Mouse (Mus musculus) thymus, adult 2 months (tissue): Measurements from ENCODE around the gene Zfp697. TPM values are rescaled to one million over a fixed set of nuclear protein-coding genes. Genes with fewer than 3 reads are reported as not detected.
"Not testable (repeated sequence)": the region's sequence is repeated elsewhere in the genome, so short reads cannot be mapped to it uniquely, and the experiment has no call there.

Experiments used
- DNase-seq: peaks from one replicate; pipeline ENCODE4 v3.0.0; 2021
- H3K27ac ChIP-seq: fragments of 200-500 bp; 2 replicates; pipeline ENCODE4 v1.5.1; 2012; ENCODE audit warnings: low read length, control low read depth; ENCODE audit not compliant: control insufficient read depth, insufficient read depth
- H3K27me3 ChIP-seq: fragments of 200-500 bp; 2 replicates; pipeline ENCODE4 v1.6.1; 2012; ENCODE audit warnings: mild to moderate bottlenecking, low read length, moderate library complexity, mixed read lengths; ENCODE audit not compliant: control insufficient read depth, insufficient read depth
- H3K36me3 ChIP-seq: fragments of 200-500 bp; 2 replicates; pipeline ENCODE4 v1.6.1; 2012; ENCODE audit warnings: mild to moderate bottlenecking, low read length, moderate library complexity; ENCODE audit not compliant: control insufficient read depth, insufficient read depth
- H3K4me1 ChIP-seq: fragments of 200-500 bp; replicated peaks from 2 replicates; pipeline ENCODE4 v1.6.1; 2012; ENCODE audit warnings: low read length; ENCODE audit not compliant: control insufficient read depth, insufficient read depth
- H3K4me3 ChIP-seq: fragments of 200-500 bp; 2 replicates; pipeline ENCODE4 v1.5.1; 2012; ENCODE audit warnings: mild to moderate bottlenecking, low read length, control low read depth, moderate library complexity; ENCODE audit not compliant: control insufficient read depth, insufficient read depth
- CTCF ChIP-seq: fragments of 200-500 bp; IDR thresholded peaks from 2 replicates; pipeline ENCODE4 v1.5.1; 2012; ENCODE audit warnings: mild to moderate bottlenecking, control low read depth, low read length, moderate library complexity, borderline replicate concordance; ENCODE audit not compliant: control insufficient read depth, poor library complexity, insufficient read depth; ENCODE audit errors: extremely low read depth
- POLR2A ChIP-seq: fragments of 200-500 bp; IDR thresholded peaks from 2 replicates; pipeline ENCODE4 v1.6.1; 2012; ENCODE audit warnings: mild to moderate bottlenecking, low read length, control low read depth, moderate library complexity; ENCODE audit not compliant: control insufficient read depth, poor library complexity, insufficient read depth; ENCODE audit errors: extremely low read depth
- WGBS: fragments of 180-500 bp; shearing (Covaris S2); methylation state at CpG from one replicate; pipeline ENCODE4 v1.1.7; 2018; 5-methylcytosine and 5-hydroxymethylcytosine counted together
- polyA plus RNA-seq: library from polyadenylated mRNA; depleted of rRNA; stranded (reverse); fragments of >200 nt; gene quantifications from 2 replicates; pipeline ENCODE4 v1.2.3, GENCODE M21; 2012

Gene Zfp697
- polyA plus RNA-seq, 1 experiment, result 0.96 TPM

GRCm38 (mm10) chr3:98434088-98434816 is 52.0 kb downstream of the Zfp697 start:
- 63% methylated on average over 1 of the region's 1 CpGs for WGBS
- Histone ChIP-seq H3K4me1 (0 out of 2 replicates have a peak, but pooled peaks cover 1% of the 10 kb centered on the region), H3K4me3 (no peak overlapping the region), H3K27ac (no peak overlapping the region), H3K27me3 (0 out of 2 replicates have a peak, but pooled peaks cover under 1% of the 10 kb centered on the region), H3K36me3 (no peaks in the 10 kb centered on the region)
- DNase-seq, result no peak
- no peak for TF ChIP-seq CTCF
- no peak for TF ChIP-seq POLR2A

GRCm38 (mm10) chr3:98435030-98435429 is 52.8 kb downstream of the Zfp697 start:
- WGBS, result 86% methylated on average over 1 of the region's 1 CpGs
- TF ChIP-seq POLR2A (no peak), CTCF (no peak)

GRCm38 (mm10) chr3:98442245-98442644 is 60.0 kb downstream of the Zfp697 start:
- 51% methylated on average over 3 of the region's 3 CpGs for WGBS
- not testable (repeated sequence) for H3K4me1 ChIP-seq

More at GRCm38 (mm10) chr3:98435030-98435429, 52.8 kb downstream of the Zfp697 start:
- no peak for DNase-seq
- Histone ChIP-seq H3K36me3 (no peaks in the 10 kb centered on the region), H3K4me3 (no peak overlapping the region), H3K4me1 (no peaks in the 10 kb centered on the region), H3K27ac (no peak overlapping the region), H3K27me3 (no peaks in the 10 kb centered on the region)

GRCm38 (mm10) chr3:98443149-98443779 is 61.0 kb downstream of the Zfp697 start:
- not testable (repeated sequence) for H3K4me3 ChIP-seq, DNase-seq, H3K27me3 ChIP-seq, H3K36me3 ChIP-seq, H3K27ac ChIP-seq, H3K4me1 ChIP-seq
- 1% methylated on average over 3 of the region's 3 CpGs for WGBS

More at GRCm38 (mm10) chr3:98442245-98442644, 60.0 kb downstream of the Zfp697 start:
- H3K36me3 ChIP-seq, H3K4me3 ChIP-seq, H3K27me3 ChIP-seq, H3K27ac ChIP-seq, DNase-seq: not testable (repeated sequence)

GRCm38 (mm10) chr3:98443924-98444323 is 61.7 kb downstream of the Zfp697 start:
- WGBS, result 88% methylated on average over 1 of the region's 1 CpGs

GRCm38 (mm10) chr3:98453786-98454185 is 71.5 kb downstream of the Zfp697 start:
- H3K27ac ChIP-seq, H3K4me3 ChIP-seq, DNase-seq, H3K36me3 ChIP-seq, H3K27me3 ChIP-seq, H3K4me1 ChIP-seq: not testable (repeated sequence)
- WGBS, result 86% methylated on average over 5 of the region's 5 CpGs

More at GRCm38 (mm10) chr3:98443924-98444323, 61.7 kb downstream of the Zfp697 start:
- not testable (repeated sequence) for H3K27ac ChIP-seq, H3K27me3 ChIP-seq, DNase-seq, H3K4me1 ChIP-seq, H3K36me3 ChIP-seq, H3K4me3 ChIP-seq

GRCm38 (mm10) chr3:98457026-98457425 is 74.8 kb downstream of the Zfp697 start, which contains the start of gene Gm4450:
Gene Gm4450 (minus strand): TSS chr3:98457126.
- H3K4me3 ChIP-seq, H3K27ac ChIP-seq, H3K27me3 ChIP-seq, H3K36me3 ChIP-seq, DNase-seq, H3K4me1 ChIP-seq: not testable (repeated sequence)
- 91% methylated on average over 1 of the region's 1 CpGs for WGBS

GRCm38 (mm10) chr3:98469323-98469722 is 87.1 kb downstream of the Zfp697 start:
- not testable (repeated sequence) for DNase-seq, H3K27ac ChIP-seq, H3K4me3 ChIP-seq, H3K36me3 ChIP-seq, H3K4me1 ChIP-seq, H3K27me3 ChIP-seq
- WGBS, result 80% methylated on average over 1 of the region's 2 CpGs

GRCm38 (mm10) chr3:98471057-98471456 is 88.8 kb downstream of the Zfp697 start:
- H3K27me3 ChIP-seq, DNase-seq, H3K27ac ChIP-seq, H3K36me3 ChIP-seq, H3K4me3 ChIP-seq, H3K4me1 ChIP-seq: not testable (repeated sequence)
- WGBS, result no CpG with 5 or more reads among the region's 1 CpGs

GRCm38 (mm10) chr3:98471499-98471898 is 89.2 kb downstream of the Zfp697 start:
- not testable (repeated sequence) for H3K27ac ChIP-seq, H3K4me3 ChIP-seq, H3K27me3 ChIP-seq, H3K36me3 ChIP-seq, DNase-seq, H3K4me1 ChIP-seq
